ENCODE assay signal across 29 mouse cellular contexts in the genomic region with DNA sequence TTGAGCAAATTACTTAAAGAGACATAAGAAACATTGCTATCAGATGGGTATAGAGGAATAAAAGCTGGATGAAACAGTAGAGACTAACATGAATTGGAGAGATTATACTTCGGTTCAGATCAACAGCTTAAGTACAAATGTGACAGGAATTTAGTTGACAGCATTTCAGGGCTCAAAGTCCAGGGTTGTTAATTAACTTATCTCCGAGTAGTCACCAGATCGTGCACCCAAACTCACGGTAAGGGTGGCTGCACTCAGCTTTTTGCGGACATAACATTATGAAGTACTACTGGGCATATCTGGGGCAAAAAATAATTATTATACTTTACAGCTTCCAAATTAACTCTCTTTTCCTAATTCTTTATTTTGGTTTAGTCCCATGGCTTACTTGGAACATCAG.
DNase-seq lines count a peak whose midpoint lies in the region; ATAC-seq and TF ChIP-seq lines count a peak whose summit lies in the region.
"Had no signal": no experiment of that assay in that cellular context is flagged by ENCODE, and none has a peak within 500 bp of the region (broad histone marks: within the 10 kb centered on the region; RNA-seq: fewer than 3 reads in every experiment).

No protein-coding gene starts in this region.

- no peak overlapping the region for H3K4me3 ChIP-seq in liver, adult 2 months (ENCODE audit: insufficient read depth, low read depth, low read length)
- H3K4me3 ChIP-seq in liver, embryonic 12.5 days: no peak overlapping the region
- no peak overlapping the region for H3K4me3 ChIP-seq in forebrain, embryonic 14.5 days (ENCODE audit: low read depth, low read length)
- no peak overlapping the region for H3K4me3 ChIP-seq in hindbrain, embryonic 13.5 days
- H3K4me3 ChIP-seq in heart, embryonic 12.5 days: no peak overlapping the region
- H3K4me3 ChIP-seq: embryonic facial prominence, embryonic 12.5 days; forebrain, embryonic 15.5 days; heart, adult 2 months; heart, embryonic 13.5 days; hindbrain, embryonic 10.5 days; midbrain, embryonic 13.5 days; neural tube, embryonic 13.5 days had no signal

- H3K27ac ChIP-seq in liver, adult 2 months (replicated peaks; ENCODE audit: insufficient read depth, low read depth, low read length): peak overlapping the region; percentile 91
- H3K27ac ChIP-seq in liver, embryonic 12.5 days: no peak overlapping the region
- H3K27ac ChIP-seq in forebrain, embryonic 14.5 days (ENCODE audit: low read depth, low read length): no peak overlapping the region
- H3K27ac ChIP-seq in hindbrain, embryonic 13.5 days: no peak overlapping the region
- no peak overlapping the region for H3K27ac ChIP-seq in heart, embryonic 12.5 days (ENCODE audit: poor library complexity, severe bottlenecking)
- H3K27ac ChIP-seq: embryonic facial prominence, embryonic 12.5 days; forebrain, embryonic 15.5 days; heart, adult 2 months; heart, embryonic 13.5 days; hindbrain, embryonic 10.5 days; macrophage; midbrain, embryonic 13.5 days; neural tube, embryonic 13.5 days had no signal

- peaks cover 33% of the 10 kb centered on the region for H3K4me1 ChIP-seq in liver, adult 2 months (ENCODE audit: control insufficient read depth, insufficient read depth, low read length)
- H3K4me1 ChIP-seq in liver, embryonic 12.5 days: peaks cover 50% of the 10 kb centered on the region
- H3K4me1 ChIP-seq in forebrain, embryonic 14.5 days (ENCODE audit: control insufficient read depth, insufficient read depth, low read length): no peaks in the 10 kb centered on the region
- peaks cover 12% of the 10 kb centered on the region for H3K4me1 ChIP-seq in hindbrain, embryonic 13.5 days (replicated peaks)
- H3K4me1 ChIP-seq in heart, embryonic 12.5 days (replicated peaks): peaks cover 20% of the 10 kb centered on the region

- no peaks in the 10 kb centered on the region for H3K36me3 ChIP-seq in liver, adult 2 months (ENCODE audit: control insufficient read depth, insufficient read depth, low read length)
- H3K36me3 ChIP-seq in liver, embryonic 12.5 days: no peaks in the 10 kb centered on the region
- no peaks in the 10 kb centered on the region for H3K36me3 ChIP-seq in forebrain, embryonic 14.5 days (ENCODE audit: control insufficient read depth, insufficient read depth, low read length)
- H3K36me3 ChIP-seq in hindbrain, embryonic 13.5 days: no peaks in the 10 kb centered on the region
- no peaks in the 10 kb centered on the region for H3K36me3 ChIP-seq in heart, embryonic 12.5 days
- H3K36me3 ChIP-seq: embryonic facial prominence, embryonic 12.5 days; forebrain, embryonic 15.5 days; heart, embryonic 13.5 days; hindbrain, embryonic 10.5 days; midbrain, embryonic 13.5 days; neural tube, embryonic 13.5 days had no signal

- DNase-seq in liver, adult 2 months (ENCODE audit: extremely low read depth, low read depth, low spot score): peak; percentile 94
- DNase-seq in kidney, adult 9 months: peak; percentile 91
- peak; percentile 59 to 69 for DNase-seq in kidney, postnatal 25 days
- DNase-seq in forebrain, embryonic 14.5 days (ENCODE audit: low spot score): no peak
- DNase-seq: adrenal gland, postnatal 25 days; cerebellum, adult 11-12 months; cerebellum, adult 9-11 months; embryo, embryonic 11 days; gastrocnemius, postnatal 25 days; heart, adult 2 months; heart, postnatal 14 days; lung, adult 18-20 months; lung, postnatal 10 days; right cerebral cortex, postnatal 4 days; thymus, adult 2 months; thymus, postnatal 36 days had no signal

- no peak for ATAC-seq in liver, embryonic 12.5 days
- ATAC-seq in forebrain, embryonic 14.5 days: no peak
- ATAC-seq in hindbrain, embryonic 13.5 days (ENCODE audit: low FRiP score): no peak
- no peak for ATAC-seq in heart, embryonic 12.5 days (ENCODE audit: insufficient number of reproducible peaks, low FRiP score)
- ATAC-seq: CD4-positive, CD25-positive, alpha-beta regulatory T cell, adult 4 months; forebrain, embryonic 15.5 days; hindbrain, embryonic 16.5 days; midbrain, embryonic 13.5 days had no signal

- H3K27me3 ChIP-seq in liver, adult 2 months (ENCODE audit: control insufficient read depth, insufficient read depth, low read length): no peaks in the 10 kb centered on the region
- H3K27me3 ChIP-seq in liver, embryonic 12.5 days (replicated peaks): no peaks in the 10 kb centered on the region
- no peaks in the 10 kb centered on the region for H3K27me3 ChIP-seq in forebrain, embryonic 14.5 days (replicated peaks; ENCODE audit: control insufficient read depth, insufficient read depth, low read length)
- H3K27me3 ChIP-seq in hindbrain, embryonic 13.5 days: no peaks in the 10 kb centered on the region
- H3K27me3 ChIP-seq in heart, embryonic 12.5 days (replicated peaks): no peaks in the 10 kb centered on the region
- H3K27me3 ChIP-seq: embryonic facial prominence, embryonic 12.5 days; forebrain, embryonic 15.5 days; heart, embryonic 13.5 days; midbrain, embryonic 13.5 days; neural tube, embryonic 13.5 days had no signal

- H3K4me2 ChIP-seq in liver, embryonic 12.5 days: no peak overlapping the region
- H3K4me2 ChIP-seq in forebrain, embryonic 14.5 days (ENCODE audit: low read length): no peak overlapping the region
- no peak overlapping the region for H3K4me2 ChIP-seq in hindbrain, embryonic 13.5 days
- H3K4me2 ChIP-seq in heart, embryonic 12.5 days: no peak overlapping the region
- H3K4me2 ChIP-seq: embryonic facial prominence, embryonic 12.5 days; forebrain, embryonic 15.5 days; heart, embryonic 13.5 days; liver, embryonic 11.5 days; midbrain, embryonic 13.5 days; neural tube, embryonic 13.5 days had no signal

- no peak overlapping the region for H3K9ac ChIP-seq in liver, adult 2 months (ENCODE audit: low read depth, low read length)
- no peak overlapping the region for H3K9ac ChIP-seq in liver, embryonic 12.5 days
- H3K9ac ChIP-seq in forebrain, embryonic 14.5 days (ENCODE audit: low read length): no peak overlapping the region
- no peak overlapping the region for H3K9ac ChIP-seq in hindbrain, embryonic 13.5 days
- H3K9ac ChIP-seq in heart, embryonic 12.5 days: no peak overlapping the region
- H3K9ac ChIP-seq: embryonic facial prominence, embryonic 12.5 days; forebrain, embryonic 15.5 days; heart, embryonic 13.5 days; midbrain, embryonic 13.5 days; neural tube, embryonic 13.5 days had no signal

- WGBS in liver, adult 2 months: 21% methylated on average over 5 of the region's 5 CpGs
- WGBS in liver, embryonic 12.5 days (ENCODE audit: insufficient replicate concordance): 69% methylated on average over 5 of the region's 5 CpGs
- 86% methylated on average over 5 of the region's 5 CpGs for WGBS in forebrain, embryonic 14.5 days
- WGBS in hindbrain, embryonic 13.5 days: 91% methylated on average over 5 of the region's 5 CpGs
- WGBS in heart, embryonic 12.5 days: 70% methylated on average over 5 of the region's 5 CpGs

- TF ChIP-seq CTCF in liver, adult 2 months (IDR thresholded peaks at IDR 0.05; ENCODE audit: low read depth, low read length): no peak

- H3K9me3 ChIP-seq in liver, embryonic 12.5 days (replicated peaks): no peaks in the 10 kb centered on the region
- H3K9me3 ChIP-seq in forebrain, embryonic 14.5 days (replicated peaks; ENCODE audit: control insufficient read depth, low read length): no peaks in the 10 kb centered on the region
- no peaks in the 10 kb centered on the region for H3K9me3 ChIP-seq in hindbrain, embryonic 13.5 days
- H3K9me3 ChIP-seq in heart, embryonic 12.5 days (replicated peaks): no peaks in the 10 kb centered on the region
- H3K9me3 ChIP-seq: embryonic facial prominence, embryonic 12.5 days; forebrain, embryonic 15.5 days; heart, embryonic 13.5 days; hindbrain, embryonic 10.5 days; midbrain, embryonic 13.5 days; neural tube, embryonic 13.5 days had no signal

- H3K79me2 ChIP-seq in liver, adult 2 months (ENCODE audit: control insufficient read depth, insufficient read depth, low read length): no peaks in the 10 kb centered on the region

- no peak for TF ChIP-seq POLR2A in liver, adult 2 months (IDR thresholded peaks at IDR 0.05; ENCODE audit: extremely low read depth, insufficient read depth, low read length)
